Mouse (Mus musculus) megakaryocyte, embryonic 14.5 days (primary cell): ENCODE measurements around the gene Trio.

Source experiments
- FLI1 ChIP-seq: IDR thresholded peaks from 2 replicates; pipeline ENCODE4 v1.6.1; 2012; ENCODE audit warnings: low read length, inconsistent platforms, mixed read lengths
- GATA1 ChIP-seq: IDR thresholded peaks from 3 replicates; pipeline ENCODE4 v1.6.1; 2012; ENCODE audit warnings: mixed read lengths, low read length, inconsistent platforms, borderline replicate concordance

DNA sequence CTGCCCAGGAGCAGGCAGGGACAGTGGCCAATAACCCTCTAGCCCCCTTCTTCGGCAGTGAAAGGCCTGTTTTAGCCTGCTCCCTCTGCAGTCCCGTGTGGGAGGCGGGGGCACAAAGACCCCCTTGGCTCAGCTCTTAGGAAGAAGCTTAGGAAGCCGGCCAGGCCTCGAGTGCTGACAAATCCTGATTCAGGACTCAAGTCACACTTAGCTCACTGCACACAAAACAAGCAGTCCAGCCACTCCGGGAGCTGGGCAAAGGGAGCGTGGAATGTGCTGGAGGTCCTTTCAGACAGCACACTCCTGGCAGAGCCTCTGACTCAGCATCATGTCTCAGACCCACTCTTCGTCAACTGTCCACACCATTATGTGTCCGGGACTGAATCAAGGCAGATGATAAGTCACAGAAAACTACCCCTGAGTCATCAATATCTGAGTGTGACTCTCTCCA lies 28.2 kb downstream of the Trio start:
- TF ChIP-seq GATA1 = no peak
- TF ChIP-seq FLI1 = no peak
